Mouse (Mus musculus): Measurements from ENCODE around the gene Gm29133. TPM values are rescaled to one million over a fixed set of nuclear protein-coding genes. Genes with fewer than 3 reads are reported as not detected.

The Gm29133 gene
- polyA plus RNA-seq (2014; fragmentation: Nextera tagmentation; extraction: Ambion mirVana), result not detected in 2 replicates

- Histone ChIP-seq H3K4me3 (replicated peaks; ENCODE audit: low read depth, low read length) (no peak within 1 kb of the TSS), H3K36me3 (ENCODE audit: control insufficient read depth, insufficient read depth, low read length) (no peaks in the 10 kb centered on the region), H3K4me1 (ENCODE audit: control insufficient read depth, insufficient read depth, low read length) (no peaks in the 10 kb centered on the region), H3K9ac (replicated peaks; ENCODE audit: low read length) (no peak within 1 kb of the TSS), H3K9me3 (ENCODE audit: control insufficient read depth, low read length) (no peaks in the 10 kb centered on the region), H3K4me2 (ENCODE audit: low read length) (no peak within 1 kb of the TSS), H3K27me3 (ENCODE audit: control insufficient read depth, insufficient read depth, low read length) (no peaks in the 10 kb centered on the region), H3K27ac (replicated peaks; ENCODE audit: low read depth, low read length) (no peak within 1 kb of the TSS)
- WGBS, result 63% methylated on average over 5 of the region's 5 CpGs
- ATAC-seq (ENCODE audit: low FRiP score, low TSS enrichment) (no peak), DNase-seq (no peak)
Observed at GRCm38 (mm10) chr3:75747897-75748296, at the start of gene Gm29133. TSS of gene Gm29133 (plus strand) at chr3:75748197.

GRCm38 (mm10) chr3:75699088-75699487 lies 48.9 kb upstream of the Gm29133 start:
- WGBS, result 96% methylated on average over 3 of the region's 3 CpGs
- no peak overlapping the region for H3K4me3 ChIP-seq (replicated peaks; ENCODE audit: low read depth, low read length)
- no peaks in the 10 kb centered on the region for H3K27me3 ChIP-seq (ENCODE audit: control insufficient read depth, insufficient read depth, low read length)
- H3K36me3 ChIP-seq (ENCODE audit: control insufficient read depth, insufficient read depth, low read length), result no peaks in the 10 kb centered on the region
- no peaks in the 10 kb centered on the region for H3K4me1 ChIP-seq (ENCODE audit: control insufficient read depth, insufficient read depth, low read length)
- DNase-seq (no peak), ATAC-seq (ENCODE audit: low FRiP score, low TSS enrichment) (no peak)
- no peak overlapping the region for H3K4me2 ChIP-seq (ENCODE audit: low read length)
- H3K27ac ChIP-seq (replicated peaks; ENCODE audit: low read depth, low read length), result no peak overlapping the region
- H3K9ac ChIP-seq (replicated peaks; ENCODE audit: low read length), result no peak overlapping the region
- no peaks in the 10 kb centered on the region for H3K9me3 ChIP-seq (ENCODE audit: control insufficient read depth, low read length)

- H3K4me1 ChIP-seq (ENCODE audit: control insufficient read depth, insufficient read depth, low read length), result no peaks in the 10 kb centered on the region
- WGBS, result 89% methylated on average over 3 of the region's 3 CpGs
- H3K9me3 ChIP-seq (ENCODE audit: control insufficient read depth, low read length), result no peaks in the 10 kb centered on the region
- DNase-seq (no peak), ATAC-seq (ENCODE audit: low FRiP score, low TSS enrichment) (no peak)
- no peak overlapping the region for H3K4me3 ChIP-seq (replicated peaks; ENCODE audit: low read depth, low read length)
- no peaks in the 10 kb centered on the region for H3K27me3 ChIP-seq (ENCODE audit: control insufficient read depth, insufficient read depth, low read length)
- no peak overlapping the region for H3K4me2 ChIP-seq (ENCODE audit: low read length)
- no peaks in the 10 kb centered on the region for H3K36me3 ChIP-seq (ENCODE audit: control insufficient read depth, insufficient read depth, low read length)
- no peak overlapping the region for H3K27ac ChIP-seq (replicated peaks; ENCODE audit: low read depth, low read length)
- no peak overlapping the region for H3K9ac ChIP-seq (replicated peaks; ENCODE audit: low read length)
Observed at GRCm38 (mm10) chr3:75701336-75701735, 46.7 kb upstream of the Gm29133 start.

GRCm38 (mm10) chr3:75706536-75706935 lies 41.5 kb upstream of the Gm29133 start:
- Histone ChIP-seq H3K4me1 (ENCODE audit: control insufficient read depth, insufficient read depth, low read length) (no peaks in the 10 kb centered on the region), H3K9ac (replicated peaks; ENCODE audit: low read length) (no peak overlapping the region), H3K4me3 (replicated peaks; ENCODE audit: low read depth, low read length) (no peak overlapping the region), H3K27ac (replicated peaks; ENCODE audit: low read depth, low read length) (no peak overlapping the region), H3K9me3 (ENCODE audit: control insufficient read depth, low read length) (no peaks in the 10 kb centered on the region), H3K27me3 (ENCODE audit: control insufficient read depth, insufficient read depth, low read length) (no peaks in the 10 kb centered on the region), H3K36me3 (ENCODE audit: control insufficient read depth, insufficient read depth, low read length) (no peaks in the 10 kb centered on the region), H3K4me2 (ENCODE audit: low read length) (no peak overlapping the region)
- ATAC-seq (ENCODE audit: low FRiP score, low TSS enrichment), result no peak
- no peak for DNase-seq
- WGBS, result 86% methylated on average over 3 of the region's 3 CpGs

GRCm38 (mm10) chr3:75713678-75714295 lies 34.2 kb upstream of the Gm29133 start:
- Histone ChIP-seq H3K27me3 (ENCODE audit: control insufficient read depth, insufficient read depth, low read length) (no peaks in the 10 kb centered on the region), H3K4me1 (ENCODE audit: control insufficient read depth, insufficient read depth, low read length) (no peaks in the 10 kb centered on the region), H3K9me3 (ENCODE audit: control insufficient read depth, low read length) (no peaks in the 10 kb centered on the region), H3K9ac (replicated peaks; ENCODE audit: low read length) (no peak overlapping the region), H3K4me3 (replicated peaks; ENCODE audit: low read depth, low read length) (no peak overlapping the region), H3K36me3 (ENCODE audit: control insufficient read depth, insufficient read depth, low read length) (no peaks in the 10 kb centered on the region), H3K4me2 (ENCODE audit: low read length) (no peak overlapping the region), H3K27ac (replicated peaks; ENCODE audit: low read depth, low read length) (no peak overlapping the region)
- ATAC-seq (ENCODE audit: low FRiP score, low TSS enrichment) (no peak), DNase-seq (no peak)
- 73% methylated on average over 3 of the region's 3 CpGs for WGBS

GRCm38 (mm10) chr3:75720663-75721062 lies 27.3 kb upstream of the Gm29133 start:
- Histone ChIP-seq H3K4me2 (ENCODE audit: low read length) (no peak overlapping the region), H3K4me3 (replicated peaks; ENCODE audit: low read depth, low read length) (no peak overlapping the region), H3K4me1 (ENCODE audit: control insufficient read depth, insufficient read depth, low read length) (no peaks in the 10 kb centered on the region), H3K27me3 (ENCODE audit: control insufficient read depth, insufficient read depth, low read length) (no peaks in the 10 kb centered on the region), H3K9ac (replicated peaks; ENCODE audit: low read length) (no peak overlapping the region), H3K9me3 (ENCODE audit: control insufficient read depth, low read length) (no peaks in the 10 kb centered on the region), H3K36me3 (ENCODE audit: control insufficient read depth, insufficient read depth, low read length) (no peaks in the 10 kb centered on the region), H3K27ac (replicated peaks; ENCODE audit: low read depth, low read length) (no peak overlapping the region)
- DNase-seq (peak; percentile 76), ATAC-seq (ENCODE audit: low FRiP score, low TSS enrichment) (no peak)
- 41% methylated on average over 2 of the region's 2 CpGs for WGBS

- 84% methylated on average over 3 of the region's 3 CpGs for whole genome bisulfite sequencing
- no peak overlapping the region for H3K4me2 ChIP-seq (ENCODE audit: low read length)
- ATAC-seq (ENCODE audit: low FRiP score, low TSS enrichment), result no peak
- H3K4me3 ChIP-seq (replicated peaks; ENCODE audit: low read depth, low read length), result no peak overlapping the region
- H3K27ac ChIP-seq (replicated peaks; ENCODE audit: low read depth, low read length), result no peak overlapping the region
- H3K9ac ChIP-seq (replicated peaks; ENCODE audit: low read length), result no peak overlapping the region
- no peak for DNase-seq
- H3K27me3 ChIP-seq (ENCODE audit: control insufficient read depth, insufficient read depth, low read length), result no peaks in the 10 kb centered on the region
- H3K4me1 ChIP-seq (ENCODE audit: control insufficient read depth, insufficient read depth, low read length), result no peaks in the 10 kb centered on the region
- H3K9me3 ChIP-seq (ENCODE audit: control insufficient read depth, low read length), result no peaks in the 10 kb centered on the region
- H3K36me3 ChIP-seq (ENCODE audit: control insufficient read depth, insufficient read depth, low read length), result no peaks in the 10 kb centered on the region
Observed at GRCm38 (mm10) chr3:75730982-75731600, 16.9 kb upstream of the Gm29133 start.

- no peaks in the 10 kb centered on the region for H3K4me1 ChIP-seq (ENCODE audit: control insufficient read depth, insufficient read depth, low read length)
- DNase-seq, result no peak
Observed at GRCm38 (mm10) chr3:75743664-75744437, 4.1 kb upstream of the Gm29133 start.

More at GRCm38 (mm10) chr3:75743664-75744437, 4.1 kb upstream of the Gm29133 start:
- ATAC-seq (ENCODE audit: low FRiP score, low TSS enrichment), result no peak
- Histone ChIP-seq H3K27ac (replicated peaks; ENCODE audit: low read depth, low read length) (no peak overlapping the region), H3K9ac (replicated peaks; ENCODE audit: low read length) (no peak overlapping the region), H3K36me3 (ENCODE audit: control insufficient read depth, insufficient read depth, low read length) (no peaks in the 10 kb centered on the region), H3K27me3 (ENCODE audit: control insufficient read depth, insufficient read depth, low read length) (no peaks in the 10 kb centered on the region), H3K9me3 (ENCODE audit: control insufficient read depth, low read length) (no peaks in the 10 kb centered on the region), H3K4me3 (replicated peaks; ENCODE audit: low read depth, low read length) (no peak overlapping the region), H3K4me2 (ENCODE audit: low read length) (no peak overlapping the region)
- 82% methylated on average over 4 of the region's 4 CpGs for WGBS
